Mouse (Mus musculus) kidney, postnatal 4 days (tissue): Measurements from ENCODE around the gene Gm7876.
A peak's percentile ranks its signal among the peaks of the same experiment; 100 is the strongest.
"Not testable (repeated sequence)": the region's sequence is repeated elsewhere in the genome, so short reads cannot be mapped to it uniquely, and the experiment has no call there.

Experiments used
- DNase-seq, 2 experiments: peaks; one replicate each; pipeline ENCODE4 v3.0.0; 2021; ENCODE audit warnings: mixed read lengths in 2 of 2

The Gm7876 gene

DNA sequence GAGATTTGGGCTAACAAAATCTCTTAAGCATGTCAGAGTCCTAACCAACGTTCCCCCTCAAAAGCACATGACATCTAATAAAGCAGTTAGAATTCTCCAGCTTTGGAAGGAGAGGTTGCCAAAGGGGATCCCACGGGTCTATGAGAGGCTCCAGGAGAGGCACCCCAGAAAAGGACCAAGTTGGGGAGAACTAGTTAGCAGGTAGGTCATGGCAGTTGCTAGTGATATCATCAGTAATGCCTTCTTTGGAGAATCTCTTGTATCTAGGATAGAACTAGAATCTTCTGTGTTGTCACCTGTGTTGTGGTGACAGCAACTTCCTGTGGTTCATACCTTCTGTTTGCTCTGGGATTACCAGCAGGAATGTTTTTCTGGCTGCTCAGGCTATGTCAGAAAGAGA is at the start of gene Gm7876:
Gene Gm7876, plus strand, starts transcription at position 301 of the 400 bp plus-strand sequence.
- DNase-seq, result not testable (repeated sequence)

- not testable (repeated sequence) for DNase-seq
Measured at GRCm38 (mm10) chr14:4663892-4664291, 45.1 kb upstream of the Gm7876 start, which contains the start of gene Gm3239. Gene Gm3239 (plus strand): TSS chr14:4664192.

DNA sequence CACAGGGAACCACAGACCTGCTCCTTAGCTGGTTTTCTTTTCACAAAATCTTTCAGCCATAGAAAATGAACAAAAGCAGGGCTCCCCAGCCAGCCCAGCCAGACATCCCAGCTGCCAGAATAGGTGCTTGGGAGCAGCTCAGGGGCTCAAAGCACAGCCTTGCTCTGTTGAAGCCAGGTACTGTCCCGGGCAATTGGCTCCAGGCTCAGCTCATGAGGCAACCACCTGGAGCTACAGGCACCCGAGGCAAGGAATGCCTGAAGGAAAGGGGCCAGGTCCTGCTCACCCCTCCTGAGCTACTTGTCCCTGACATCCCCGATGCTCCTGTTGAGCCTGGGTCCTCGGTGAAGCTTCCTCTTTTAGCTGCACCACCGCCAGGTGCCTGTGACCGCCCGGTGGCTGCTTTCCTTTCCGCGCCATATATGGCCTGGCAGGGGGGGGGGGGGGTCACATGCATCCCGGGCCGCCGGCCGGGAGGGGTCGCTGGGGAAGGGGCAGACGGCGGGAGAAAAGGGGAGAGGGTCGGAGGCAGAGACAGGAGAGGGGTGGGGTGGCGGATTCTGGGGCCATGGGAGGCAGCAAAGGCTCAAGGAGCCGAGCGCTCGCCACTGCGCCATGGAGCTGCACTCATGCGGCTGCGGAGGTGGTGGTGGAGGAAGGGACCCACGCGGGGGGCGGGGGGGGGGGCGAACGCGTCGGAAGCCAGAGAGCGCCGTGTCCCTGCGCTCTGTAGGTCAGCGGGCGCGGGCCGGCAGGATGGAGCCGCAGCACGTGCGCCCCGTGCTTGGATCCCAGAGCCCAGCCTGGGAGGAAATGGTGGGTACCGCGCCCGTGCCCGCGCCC is 17.2 kb downstream of the Gm7876 start, which contains the start of gene Gm3252:
Gene Gm3252, plus strand, starts transcription at position 738 of the 843 bp plus-strand sequence.
- DNase-seq, result peak in 1 of 2 experiments; percentile 1
